Mouse (Mus musculus) ES-Bruce4 (cell line): ENCODE measurements around the gene Tdrd1.

Experiments
- CTCF ChIP-seq: IDR thresholded peaks from one replicate; pipeline ENCODE4 v1.8.1; 2011; ENCODE audit warnings: low read depth, low read length
- EP300 ChIP-seq: IDR thresholded peaks from 2 replicates; pipeline ENCODE4 v1.6.1; 2011; ENCODE audit warnings: low read depth, low read length; ENCODE audit not compliant: insufficient read depth
- POLR2A ChIP-seq: IDR thresholded peaks from one replicate; pipeline ENCODE4 v1.8.1; 2011; ENCODE audit warnings: low read length; ENCODE audit not compliant: insufficient read depth

DNA sequence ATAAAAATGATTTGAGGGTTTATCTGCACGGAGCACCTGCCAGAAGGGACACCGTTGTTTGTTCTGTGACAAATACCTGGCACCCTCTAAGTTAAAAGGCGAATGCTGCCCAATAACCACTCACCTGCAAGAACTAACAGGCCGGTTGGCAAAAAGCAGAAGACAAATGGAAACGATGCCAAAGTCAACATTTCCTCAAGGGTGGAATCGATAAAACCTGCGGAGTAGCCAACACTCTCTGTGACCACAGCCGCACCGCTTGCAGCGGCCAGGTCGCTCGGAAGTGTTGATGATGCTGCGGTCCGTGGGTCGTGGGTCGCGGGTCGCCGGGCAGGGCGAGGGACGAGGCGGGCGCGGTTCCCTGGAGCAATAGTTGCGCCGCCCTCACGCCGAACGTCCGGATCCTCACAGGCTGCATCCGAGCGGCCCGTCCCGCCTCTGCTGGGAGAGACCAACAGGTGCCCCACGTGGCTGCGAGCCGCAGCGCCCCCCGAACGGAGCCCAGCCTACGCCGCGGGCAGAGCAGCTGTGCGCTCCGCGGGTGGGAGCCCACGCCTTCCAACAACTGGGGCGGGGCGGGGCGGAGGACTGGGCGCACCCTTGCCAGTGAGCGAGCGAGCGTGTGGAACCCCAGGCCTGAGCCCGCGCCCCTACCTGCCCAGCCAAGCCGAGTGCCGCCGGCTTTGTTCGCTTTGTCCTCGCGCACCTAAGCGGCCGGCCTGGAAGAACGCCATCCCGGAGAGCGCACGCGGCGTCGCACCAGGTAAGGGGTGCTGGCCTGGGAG is 48.0 kb downstream of the Tdrd1 start, which contains the start of gene Vwa2:
- no peak for TF ChIP-seq CTCF
- no peak for TF ChIP-seq POLR2A
- no peak for TF ChIP-seq EP300
